Mouse (Mus musculus) 3134 (cell line): ENCODE data around the gene Nalcn.

Experiments used
- DNase-seq: peaks from one replicate; pipeline ENCODE4 v3.0.0-alpha.2; 2011; ENCODE audit warnings: low spot score; ENCODE audit not compliant: insufficient read length; ENCODE audit errors: extremely low read depth

Gene Nalcn

GRCm38 (mm10) chr14:123232630-123233206 lies 394.2 kb downstream of the Nalcn start:
- DNase-seq: no peak
